Mouse (Mus musculus): ENCODE data around the gene Psd4. TPM values are rescaled to one million over a fixed set of nuclear protein-coding genes. Genes with fewer than 3 reads are reported as not detected.

Gene Psd4
- total RNA-seq, 2 experiments from 2014 or later = 1.1 to 1.6 TPM

DNA sequence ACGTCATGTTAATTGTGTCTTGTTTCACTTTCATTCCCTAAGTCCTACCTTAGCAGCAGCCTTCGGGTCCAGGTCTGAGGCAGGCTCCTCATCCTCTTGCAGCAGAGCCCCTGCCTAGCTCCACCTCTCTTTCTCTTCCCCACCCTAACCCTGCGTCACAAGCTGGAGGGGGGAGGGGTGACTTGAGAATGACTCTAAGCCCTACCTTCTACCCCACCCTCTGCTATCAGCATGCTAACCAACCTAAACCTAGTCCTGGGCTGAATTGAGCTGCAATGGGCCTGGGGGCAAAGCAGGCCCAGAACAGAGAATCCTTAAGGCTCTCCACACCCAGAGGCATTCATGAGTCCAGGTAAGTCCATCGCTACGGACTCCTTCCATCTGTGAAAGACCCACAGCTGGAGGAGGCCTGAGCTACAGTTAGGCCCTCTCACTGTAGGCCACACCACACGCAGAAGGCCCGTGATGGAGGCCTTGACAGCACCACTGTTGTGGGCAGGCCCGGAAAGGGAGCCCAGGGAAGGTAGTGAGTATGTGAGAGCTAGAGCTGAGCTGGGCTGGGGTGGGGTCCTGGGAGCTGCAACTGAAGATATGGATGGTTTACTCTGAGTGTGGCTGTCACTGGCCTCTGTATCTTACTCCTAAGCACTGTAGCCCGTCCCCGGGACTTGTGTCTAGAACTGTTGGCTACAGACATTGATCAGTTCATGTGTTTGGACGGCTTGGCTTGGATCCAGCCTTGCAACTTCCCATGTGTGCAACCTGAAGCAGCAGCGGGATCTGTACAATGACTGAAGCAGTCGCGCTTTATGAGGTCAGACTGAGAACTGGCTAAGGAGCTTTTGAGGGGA lies 18.0 kb downstream of the Psd4 start:
- no peak for DNase-seq (ENCODE audit: low spot score in 2 of 2)
- intact Hi-C loops (cut with DNase I) = no loop called here

DNA sequence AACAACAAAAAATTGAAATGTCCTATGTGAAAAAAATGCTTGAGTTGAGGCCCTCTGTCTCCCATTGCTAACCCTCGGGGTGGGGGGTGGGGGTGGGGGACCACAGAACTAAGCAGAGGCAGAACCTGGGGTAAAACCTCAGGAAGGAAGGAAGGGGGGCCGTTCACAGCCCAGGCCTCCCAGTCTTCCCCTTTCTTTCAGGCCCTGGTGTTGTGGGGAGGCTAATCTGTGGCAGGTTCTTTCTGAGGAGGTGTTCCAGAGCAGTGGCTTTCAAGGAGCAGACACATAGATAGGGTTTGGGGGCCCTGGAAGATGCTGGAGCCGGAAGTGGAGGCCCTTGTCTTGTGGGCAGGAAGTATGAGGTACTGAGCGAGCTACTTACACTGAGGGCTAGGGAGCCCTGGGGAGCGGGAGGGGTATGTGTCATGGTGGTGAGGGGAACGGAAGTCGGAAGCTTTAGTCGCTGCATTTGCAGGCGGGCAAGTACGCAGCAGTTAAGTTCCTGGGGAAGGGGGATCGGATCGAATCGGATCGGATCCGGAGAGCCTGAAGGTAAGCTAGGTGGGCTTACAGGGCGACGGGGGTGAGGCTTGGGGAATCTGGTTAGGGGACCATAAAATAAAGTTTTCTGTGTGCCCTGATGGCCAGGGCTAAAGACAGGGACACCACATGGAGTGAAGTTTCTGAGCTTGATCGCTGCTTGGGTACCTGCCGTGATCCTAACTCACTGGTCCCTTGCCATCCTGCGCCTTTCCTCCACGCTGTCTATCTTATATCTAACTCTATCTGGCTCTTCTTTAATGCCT lies 19.0 kb downstream of the Psd4 start:
- DNase-seq (ENCODE audit: low spot score in 2 of 2) = no peak
- intact Hi-C loops (cut with DNase I) = no loop called here

DNA sequence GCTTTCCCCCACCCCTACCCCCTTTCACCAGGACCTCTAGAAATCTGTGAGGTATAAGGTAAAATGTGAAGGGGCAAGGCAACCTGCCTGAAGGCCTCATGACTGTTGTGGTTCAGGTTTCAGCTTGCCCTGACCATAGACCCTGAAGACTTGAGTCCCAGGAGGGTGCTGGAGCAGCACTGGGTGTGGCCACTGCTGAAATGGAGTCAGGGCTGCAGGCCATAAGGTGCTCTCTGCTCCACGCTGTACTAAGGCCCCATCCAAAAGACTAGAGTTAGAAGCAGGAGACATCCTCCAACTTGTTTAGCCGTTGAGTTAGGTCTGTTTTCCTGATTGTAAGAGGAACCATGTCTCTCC lies 19.6 kb downstream of the Psd4 start:
- DNase-seq (ENCODE audit: low spot score in 2 of 2) = no peak
- intact Hi-C loops (cut with DNase I) = no loop called here

DNA sequence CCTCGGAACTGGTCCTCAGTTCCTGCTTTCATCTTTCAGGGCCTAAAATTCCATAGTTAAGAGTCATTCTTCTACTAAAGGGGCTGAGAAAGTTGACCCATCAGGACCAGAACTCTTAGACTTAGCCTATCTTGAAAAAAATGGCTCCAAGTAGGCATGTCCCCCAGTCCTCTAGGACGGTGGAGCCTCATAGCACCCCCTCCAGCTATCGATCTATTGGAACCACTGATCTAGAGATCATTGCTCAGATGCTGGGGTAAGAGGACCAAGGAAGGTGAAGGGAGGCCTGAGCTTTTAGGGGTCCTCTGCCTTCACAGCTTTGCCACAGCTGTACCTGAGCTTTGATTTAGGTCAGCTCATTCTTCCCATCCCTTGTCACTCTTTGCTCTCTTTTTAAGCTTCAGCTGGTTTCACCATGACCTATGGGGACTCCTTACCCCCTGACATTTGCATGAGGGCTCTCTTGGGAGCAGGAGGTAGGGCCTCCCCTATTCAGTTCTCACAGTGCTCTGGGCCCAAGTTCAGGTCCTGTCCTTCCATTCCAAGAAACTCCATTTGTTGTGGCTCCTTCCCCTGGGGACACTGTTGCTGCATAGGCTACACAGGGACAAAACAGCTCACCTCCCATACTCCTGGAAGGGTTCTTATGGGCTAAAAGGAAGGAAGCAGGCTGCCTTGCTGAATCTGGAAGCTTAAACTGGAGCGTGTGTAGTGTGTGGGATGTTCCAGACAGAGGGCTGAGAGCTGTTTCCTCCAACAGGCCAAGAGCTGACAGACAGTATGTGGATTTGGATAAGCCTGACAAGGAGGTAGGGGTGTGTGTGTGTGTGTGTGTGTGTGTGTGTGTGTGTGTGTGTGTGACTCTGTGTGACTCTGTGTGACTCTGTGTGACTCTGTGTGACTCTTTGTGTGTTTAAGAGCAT lies 20.2 kb downstream of the Psd4 start:
- intact Hi-C loops (cut with DNase I) = no loop called here
- peak; percentile 39 to 86 for DNase-seq (ENCODE audit: low spot score in 2 of 2)

DNA sequence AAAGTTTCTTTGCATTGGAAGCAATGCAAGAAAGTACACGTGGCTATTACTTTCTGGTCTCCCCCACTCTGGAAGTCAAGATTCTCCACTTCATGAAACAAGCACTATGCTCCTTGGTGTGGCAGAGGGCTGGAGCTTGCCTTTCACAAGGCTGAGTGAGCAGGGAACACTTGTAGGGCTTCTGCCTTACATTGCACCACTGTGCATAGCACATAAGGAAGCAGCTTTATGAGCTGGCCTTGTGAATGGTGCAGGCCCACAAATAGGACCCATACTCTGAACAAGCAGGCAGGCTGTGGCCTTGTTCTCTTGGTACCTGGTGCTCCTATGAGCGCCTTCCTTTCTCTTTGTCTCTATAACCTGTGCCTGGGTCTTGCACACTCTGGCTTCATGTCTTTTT lies 25.9 kb downstream of the Psd4 start:
- DNase-seq (ENCODE audit: low spot score in 2 of 2) = no peak
- intact Hi-C loops (cut with DNase I) = no loop called here

DNA sequence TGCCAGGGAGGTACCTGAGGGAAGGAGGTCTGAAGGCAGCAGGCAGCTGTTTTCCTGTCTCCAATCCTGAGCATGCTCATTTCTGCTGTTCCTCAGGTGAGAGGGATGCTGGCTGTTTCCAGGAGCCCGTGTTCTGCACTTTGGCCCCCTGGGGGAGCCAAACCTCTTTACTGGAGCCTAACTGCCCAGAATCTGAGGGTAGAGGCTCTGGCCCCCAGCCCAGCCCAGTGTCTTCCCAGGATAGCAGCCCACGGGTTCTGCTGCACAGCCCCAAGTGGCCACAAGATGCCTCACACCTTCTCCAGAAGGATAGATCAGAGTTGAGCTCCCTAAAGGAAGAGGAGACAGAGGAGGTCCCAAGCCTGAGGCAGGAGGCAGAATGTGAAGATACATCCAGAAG lies 29.7 kb downstream of the Psd4 start:
- no peak for DNase-seq (ENCODE audit: low spot score in 2 of 2)
- intact Hi-C loops (cut with DNase I) = no loop called here

DNA sequence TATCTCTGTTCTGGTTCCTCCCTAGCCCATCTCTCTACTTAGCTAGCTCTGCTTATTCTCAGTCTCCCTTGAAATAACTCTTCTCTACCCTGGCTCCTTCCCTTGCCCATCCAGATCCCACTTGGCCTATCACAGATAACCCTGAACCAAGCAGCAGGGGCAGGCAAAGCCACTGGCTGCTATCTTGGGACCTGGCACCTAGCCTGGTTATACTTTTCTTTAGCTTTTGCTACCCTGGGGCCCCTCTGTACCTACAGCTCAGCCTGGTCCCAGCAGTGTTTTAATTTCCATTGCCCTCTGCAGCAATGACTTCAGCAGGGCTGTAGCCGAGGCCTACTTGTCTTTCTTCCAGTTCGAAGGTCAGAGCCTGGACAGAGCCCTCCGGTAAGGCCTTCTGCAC lies 33.3 kb downstream of the Psd4 start:
- DNase-seq (ENCODE audit: low spot score in 2 of 2) = no peak

DNA sequence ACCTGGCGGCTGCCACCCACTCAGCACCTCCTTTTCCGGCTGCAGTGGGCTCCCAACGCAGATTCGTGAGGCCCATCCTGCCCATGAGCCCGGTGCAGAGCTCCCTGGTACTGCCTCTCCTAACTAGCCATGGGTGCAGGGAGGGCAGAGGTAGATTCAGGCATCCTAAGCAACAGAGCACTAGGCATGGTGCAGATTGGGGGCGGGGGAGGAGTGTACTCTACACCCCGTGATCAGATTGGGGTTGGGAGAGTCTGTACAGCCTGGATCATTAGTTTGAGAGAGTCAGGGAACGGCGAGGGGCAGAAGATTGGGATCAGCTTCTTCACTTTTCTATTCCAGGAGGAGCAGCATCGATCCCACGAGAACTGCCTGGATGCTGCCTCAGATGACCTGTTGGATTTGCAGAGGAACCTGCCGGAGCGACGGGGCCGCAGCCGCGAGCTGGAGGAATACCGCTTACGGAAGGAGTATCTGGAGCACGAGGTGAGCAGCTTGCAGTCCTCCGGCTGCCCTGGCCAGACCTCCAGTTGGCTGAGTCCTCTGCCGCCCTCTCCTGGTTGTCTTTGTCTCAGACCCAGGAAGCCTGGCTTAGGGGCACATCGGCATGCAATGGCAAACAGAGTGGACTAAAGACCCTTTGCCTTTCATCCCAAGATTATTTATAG lies 38.1 kb downstream of the Psd4 start:
- DNase-seq (ENCODE audit: low spot score in 2 of 2) = peak; percentile 47 to 55
- intact Hi-C loops (cut with DNase I) = loop anchor here (1.0 to 5.0 kb wide), 3 partner anchors 48 to 357 kb away; partner anchors contain the start of gene Cacna1b

More for the DNA sequence above, 33.3 kb downstream of the Psd4 start:
- intact Hi-C loops (cut with DNase I) = no loop called here

DNA sequence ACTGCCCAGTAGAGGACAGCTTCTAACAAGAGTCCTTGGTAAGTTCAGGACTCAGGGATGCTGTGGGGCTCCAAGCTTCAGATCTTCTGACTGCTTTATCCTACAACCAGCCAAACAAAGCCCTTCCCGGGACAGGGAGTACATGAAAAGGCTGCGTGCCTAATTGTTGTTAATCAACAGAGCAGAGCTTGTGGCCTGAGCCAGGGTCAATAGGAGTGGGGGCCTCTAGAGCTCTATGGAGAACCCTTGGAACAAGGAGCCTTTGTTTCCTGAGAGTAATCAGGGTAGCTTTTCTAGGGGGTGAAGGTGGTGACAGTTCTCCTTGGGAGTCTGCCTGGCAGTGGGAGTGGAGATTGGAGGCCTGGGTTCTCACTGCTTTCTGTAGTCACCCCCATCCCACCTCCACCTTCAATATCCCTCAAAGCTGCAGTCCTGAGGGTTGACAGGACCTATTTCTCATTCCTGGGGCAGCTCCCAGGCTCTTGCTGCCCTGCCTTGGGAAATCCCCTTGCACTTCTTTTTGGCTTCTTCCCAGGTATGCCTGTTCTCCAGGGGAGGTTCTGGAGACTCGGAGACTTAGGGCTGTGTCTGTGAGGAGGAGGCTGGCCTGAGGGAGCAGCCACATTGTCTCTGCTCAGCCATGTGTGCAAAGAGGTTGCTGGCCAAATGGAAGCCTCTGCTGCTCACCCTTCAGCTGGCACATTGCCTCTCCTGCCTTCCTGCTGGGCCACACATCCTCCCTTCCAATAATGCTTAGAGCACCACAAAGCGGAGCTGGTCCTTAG lies 40.5 kb downstream of the Psd4 start:
- no peak for DNase-seq (ENCODE audit: low spot score in 2 of 2)

DNA sequence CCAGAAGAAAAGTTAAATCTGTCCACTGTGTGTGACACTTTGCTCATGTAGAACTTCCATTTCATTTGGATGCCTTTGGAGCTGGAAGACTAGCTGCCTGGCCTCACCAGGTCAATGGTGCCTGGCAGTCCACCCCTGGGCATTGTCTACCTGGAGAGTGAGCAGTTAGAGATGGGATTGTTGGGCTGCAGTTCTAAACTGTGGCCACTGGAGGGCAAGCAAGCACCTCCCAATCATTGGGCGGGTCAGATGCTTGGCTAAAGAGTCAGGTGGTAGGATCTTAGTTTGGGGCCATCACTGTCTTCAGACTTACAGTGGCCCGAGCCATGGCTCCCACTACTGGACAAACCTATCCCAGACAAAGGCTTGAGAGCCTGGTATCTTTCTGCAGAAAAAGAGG lies 41.8 kb downstream of the Psd4 start:
- intact Hi-C loops (cut with DNase I) = loop anchor here (1.0 to 5.0 kb wide), 2 partner anchors 159 to 353 kb away; partner anchors contain the start of gene Cacna1b
- DNase-seq (ENCODE audit: low spot score in 2 of 2) = peak; percentile 61 to 64

More for the DNA sequence above, 40.5 kb downstream of the Psd4 start:
- intact Hi-C loops (cut with DNase I) = loop anchor here (5.0 kb wide), 1 partner anchor 354 kb away; the partner anchor contains the start of gene Cacna1b

DNA sequence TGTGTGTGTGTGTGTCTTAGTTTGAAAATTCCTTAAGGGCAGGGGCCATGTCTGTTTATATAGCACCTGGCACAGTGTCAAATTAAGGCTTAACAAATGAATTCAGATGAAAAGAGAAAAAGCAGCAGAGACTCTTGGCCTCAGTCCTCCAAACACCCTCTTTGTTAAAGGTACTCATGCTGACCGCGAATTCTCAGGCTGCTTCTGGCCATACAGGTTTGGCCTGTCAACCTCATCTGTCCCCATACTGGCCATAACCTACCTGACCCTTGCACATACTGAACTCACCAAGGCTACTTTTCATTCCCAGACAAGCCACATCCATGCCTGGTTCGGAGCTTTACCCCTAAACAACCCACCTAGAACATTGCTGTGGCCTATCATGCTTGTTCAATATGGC lies 45.8 kb downstream of the Psd4 start:
- no peak for DNase-seq (ENCODE audit: low spot score in 2 of 2)
- intact Hi-C loops (cut with DNase I) = no loop called here

DNA sequence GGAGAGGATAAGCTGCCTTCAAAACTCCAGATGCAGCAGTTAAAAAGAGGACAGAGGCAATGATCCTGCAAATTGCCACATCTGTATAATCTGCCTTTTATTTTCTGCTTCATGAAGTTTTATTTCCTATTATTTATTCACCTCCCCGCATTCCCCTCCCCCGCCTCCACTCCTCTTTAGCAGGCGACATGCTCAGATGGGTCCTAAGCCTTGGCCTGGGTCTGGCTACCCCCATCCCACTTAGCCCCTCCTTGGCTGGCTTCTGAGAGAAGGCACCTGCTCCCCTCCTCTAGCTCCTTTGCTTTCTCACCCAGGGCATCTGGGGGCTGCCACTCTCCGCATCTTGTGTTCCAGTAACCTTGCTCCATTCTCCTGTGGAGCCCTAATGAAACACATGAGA lies 46.3 kb downstream of the Psd4 start:
- DNase-seq (ENCODE audit: low spot score in 2 of 2) = no peak
- intact Hi-C loops (cut with DNase I) = no loop called here

DNA sequence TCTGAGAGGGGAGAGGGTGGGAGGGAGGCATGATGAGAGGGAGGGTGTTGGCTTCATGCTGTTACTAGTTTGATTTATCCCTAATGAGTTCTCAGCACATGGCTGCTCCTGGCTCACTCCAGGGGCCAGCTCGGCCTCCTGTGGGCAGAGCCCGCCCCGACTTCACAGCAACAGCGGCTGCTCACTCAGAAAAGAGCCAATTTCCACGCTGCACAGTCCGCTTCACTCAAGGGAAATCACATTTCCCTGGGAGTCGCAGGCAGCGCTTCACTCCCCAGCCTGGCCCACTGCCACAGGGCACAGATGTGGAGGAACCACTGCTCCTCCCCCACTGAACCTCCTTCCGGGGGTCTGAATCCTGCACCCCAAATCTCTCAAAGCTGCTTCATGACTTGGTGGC lies 49.3 kb downstream of the Psd4 start:
- intact Hi-C loops (cut with DNase I) = no loop called here
- DNase-seq (ENCODE audit: low spot score in 2 of 2) = no peak

DNA sequence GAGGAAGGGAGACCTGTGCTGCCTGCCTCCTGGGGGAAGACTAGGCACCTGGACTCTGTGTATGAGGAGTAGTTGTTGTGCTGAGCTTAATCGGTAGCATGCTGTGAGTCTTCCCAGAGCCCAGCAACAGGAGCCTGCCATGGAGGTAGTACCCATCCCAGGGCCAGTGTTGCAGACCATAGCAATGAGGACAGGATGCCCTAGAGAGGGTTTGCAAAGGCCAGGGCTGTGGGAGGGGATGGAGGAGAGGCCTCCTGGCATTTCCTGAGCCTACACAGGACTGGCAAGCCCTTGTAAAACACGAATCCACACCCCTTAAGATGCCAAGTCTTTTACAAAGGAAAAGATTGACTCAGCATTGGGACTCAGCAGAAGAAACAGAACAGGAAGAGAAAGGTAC lies 49.7 kb downstream of the Psd4 start:
- intact Hi-C loops (cut with DNase I) = no loop called here
- no peak for DNase-seq (ENCODE audit: low spot score in 2 of 2)

DNA sequence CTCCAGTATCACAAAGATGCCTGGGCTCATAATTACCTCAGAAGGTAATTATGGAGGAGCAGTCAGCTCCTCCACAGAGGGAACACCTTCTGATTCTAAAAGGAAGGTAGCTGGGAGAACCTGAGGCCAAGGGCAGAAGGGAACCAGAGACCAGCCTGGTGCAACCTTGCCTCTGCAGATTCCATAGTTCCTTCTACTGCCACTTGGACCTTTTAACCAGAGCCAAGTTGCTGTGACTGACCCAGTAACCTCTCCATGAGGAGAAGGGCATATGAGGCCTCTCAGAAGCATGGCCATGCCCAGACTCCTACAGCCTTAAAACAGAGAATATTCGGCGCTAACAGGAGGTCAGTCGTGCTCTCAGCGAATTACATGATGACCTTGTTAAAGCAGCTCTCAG lies 50.2 kb downstream of the Psd4 start:
- intact Hi-C loops (cut with DNase I) = no loop called here

DNA sequence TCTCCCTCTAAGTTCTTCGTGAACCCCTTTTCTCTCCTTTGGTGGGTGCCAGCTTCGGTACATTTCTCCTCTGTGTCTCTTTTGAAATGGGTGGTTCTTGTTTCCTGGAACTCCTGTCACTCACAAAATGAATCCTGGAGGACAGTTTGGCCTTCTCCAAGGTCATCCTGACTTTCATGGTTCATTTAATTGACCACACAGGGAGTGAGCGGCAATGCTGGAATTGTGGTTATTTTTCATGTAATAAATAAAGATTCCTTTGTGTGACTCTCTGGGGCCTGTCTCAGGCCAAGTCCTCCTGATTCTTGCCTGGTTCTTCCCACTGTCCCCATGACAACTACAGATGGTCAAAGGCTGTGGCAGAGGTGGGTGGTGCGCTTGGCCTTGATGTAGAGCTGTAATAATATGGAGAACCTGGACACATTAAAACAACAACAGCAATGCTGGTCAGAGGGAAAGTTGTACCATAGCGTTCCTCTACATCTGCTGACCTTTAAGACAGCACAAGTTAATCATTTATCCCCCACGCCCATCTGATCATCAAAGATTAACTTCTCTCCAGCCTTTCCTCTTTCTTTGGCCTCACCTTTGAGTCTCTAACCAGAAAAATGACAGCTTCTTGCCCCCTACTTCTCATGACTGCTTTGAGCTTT lies 54.0 kb downstream of the Psd4 start:
- intact Hi-C loops (cut with DNase I) = no loop called here
- DNase-seq (ENCODE audit: low spot score in 2 of 2) = no peak

More for the DNA sequence above, 50.2 kb downstream of the Psd4 start:
- no peak for DNase-seq (ENCODE audit: low spot score in 2 of 2)

DNA sequence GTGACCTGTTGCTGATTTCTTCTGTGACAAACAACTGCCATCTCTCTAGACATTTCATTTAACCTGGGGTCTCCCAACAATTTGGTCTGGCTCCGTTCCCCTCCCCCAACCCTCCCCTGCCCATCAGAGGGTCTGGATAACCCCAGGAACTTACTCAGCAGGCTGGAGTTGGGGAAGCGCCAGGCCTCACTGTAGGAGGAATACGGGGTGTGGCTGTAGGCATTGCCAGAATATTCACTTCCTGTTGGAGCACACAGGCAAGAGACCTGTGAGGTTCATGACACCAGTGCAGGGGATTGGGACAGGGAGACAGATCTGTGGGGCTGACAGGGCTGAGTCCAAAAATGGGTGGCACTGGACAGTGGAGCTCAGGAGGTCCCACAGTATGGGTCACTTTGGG lies 55.4 kb downstream of the Psd4 start:
- DNase-seq (ENCODE audit: low spot score in 2 of 2) = no peak
- intact Hi-C loops (cut with DNase I) = no loop called here

DNA sequence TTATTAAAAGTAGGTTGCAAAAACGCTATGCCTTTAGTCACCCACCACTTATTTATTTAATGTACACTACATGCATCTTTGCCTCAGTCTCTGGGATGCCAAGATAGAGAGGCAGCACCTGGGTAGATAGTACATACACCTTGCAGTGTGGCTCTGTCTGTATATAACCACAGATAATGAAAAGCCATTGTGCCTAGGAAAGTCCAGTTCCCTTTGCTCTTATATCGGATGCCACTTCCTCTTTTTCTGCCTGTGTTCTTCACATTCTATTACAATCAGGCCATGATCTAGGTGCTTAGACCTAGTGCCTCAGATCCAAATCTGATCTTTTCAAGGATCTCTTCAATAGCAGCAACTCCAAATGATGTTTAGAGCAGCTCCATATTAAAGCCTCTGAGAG lies 58.2 kb downstream of the Psd4 start:
- intact Hi-C loops (cut with DNase I) = no loop called here
- no peak for DNase-seq (ENCODE audit: low spot score in 2 of 2)
